Mouse (Mus musculus): ENCODE measurements around the gene Arvcf. TPM values are rescaled to one million over a fixed set of nuclear protein-coding genes. Genes with fewer than 3 reads are reported as not detected.

The Arvcf gene
- polyA plus RNA-seq, 1 experiment from 2014 or later, result 13.8 TPM

- Histone ChIP-seq H3K4me3 (ENCODE audit: low read depth, low read length) (no peak overlapping the region), H3K4me2 (no peak overlapping the region), H3K36me3 (ENCODE audit: control insufficient read depth, insufficient read depth, low read length) (peaks cover 31% of the 10 kb centered on the region), H3K9ac (ENCODE audit: low read depth, low read length) (no peak overlapping the region), H3K9me3 (ENCODE audit: control insufficient read depth, low read length) (no peaks in the 10 kb centered on the region), H3K4me1 (replicated peaks; ENCODE audit: control insufficient read depth, insufficient read depth, low read length) (peaks cover 11% of the 10 kb centered on the region), H3K27ac (ENCODE audit: low read depth, low read length) (no peak overlapping the region), H3K27me3 (replicated peaks; ENCODE audit: control insufficient read depth, insufficient read depth, low read length) (no peaks in the 10 kb centered on the region)
- ATAC-seq (replicated peaks; ENCODE audit: low FRiP score) (no peak; the same call in 1 of the 2 replicates), DNase-seq (ENCODE audit: low spot score) (no peak)
- 74% methylated on average over 2 of the region's 2 CpGs for whole genome bisulfite sequencing
Observed at GRCm38 (mm10) chr16:18405876-18406275, 57.9 kb downstream of the Arvcf start.

DNA sequence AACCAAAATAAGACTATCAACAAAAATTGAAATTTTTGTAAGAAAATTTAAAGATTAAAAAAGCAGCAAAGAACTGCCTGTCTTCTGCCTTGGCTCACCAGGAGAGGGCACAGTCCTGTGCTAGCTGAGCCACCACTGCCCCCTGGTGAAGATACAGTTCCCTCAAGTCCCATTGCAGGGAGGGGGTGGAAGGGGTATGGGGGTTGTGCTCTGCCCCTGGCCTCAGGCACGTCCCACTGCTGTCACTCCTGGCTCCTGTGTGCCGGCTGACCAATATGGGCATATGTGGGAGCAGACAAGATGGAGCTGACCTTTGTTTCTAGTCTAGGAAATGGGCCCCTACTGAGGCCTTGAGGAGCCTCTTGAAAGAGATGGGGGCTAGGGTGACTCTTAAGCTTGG lies 58.3 kb downstream of the Arvcf start:
- Histone ChIP-seq H3K27ac (ENCODE audit: low read depth, low read length) (no peak overlapping the region), H3K9ac (ENCODE audit: low read depth, low read length) (no peak overlapping the region), H3K4me3 (ENCODE audit: low read depth, low read length) (no peak overlapping the region), H3K36me3 (ENCODE audit: control insufficient read depth, insufficient read depth, low read length) (peaks cover 35% of the 10 kb centered on the region), H3K9me3 (ENCODE audit: control insufficient read depth, low read length) (no peaks in the 10 kb centered on the region), H3K27me3 (replicated peaks; ENCODE audit: control insufficient read depth, insufficient read depth, low read length) (no peaks in the 10 kb centered on the region), H3K4me2 (no peak overlapping the region), H3K4me1 (replicated peaks; ENCODE audit: control insufficient read depth, insufficient read depth, low read length) (peaks cover 11% of the 10 kb centered on the region)
- WGBS, result 12% methylated on average over 2 of the region's 2 CpGs
- ATAC-seq (replicated peaks; ENCODE audit: low FRiP score), result peak; percentile 79
- DNase-seq (ENCODE audit: low spot score), result no peak

GRCm38 (mm10) chr16:18407912-18408311 lies 59.9 kb downstream of the Arvcf start:
- Histone ChIP-seq H3K4me2 (no peak overlapping the region), H3K9ac (ENCODE audit: low read depth, low read length) (no peak overlapping the region), H3K36me3 (ENCODE audit: control insufficient read depth, insufficient read depth, low read length) (peaks cover 39% of the 10 kb centered on the region), H3K9me3 (ENCODE audit: control insufficient read depth, low read length) (no peaks in the 10 kb centered on the region), H3K27me3 (replicated peaks; ENCODE audit: control insufficient read depth, insufficient read depth, low read length) (no peaks in the 10 kb centered on the region), H3K4me1 (replicated peaks; ENCODE audit: control insufficient read depth, insufficient read depth, low read length) (peaks cover 11% of the 10 kb centered on the region), H3K27ac (ENCODE audit: low read depth, low read length) (no peak overlapping the region), H3K4me3 (ENCODE audit: low read depth, low read length) (no peak overlapping the region)
- no peak for DNase-seq (ENCODE audit: low spot score)
- WGBS, result 85% methylated on average over 7 of the region's 7 CpGs
- ATAC-seq (replicated peaks; ENCODE audit: low FRiP score), result no peak

DNA sequence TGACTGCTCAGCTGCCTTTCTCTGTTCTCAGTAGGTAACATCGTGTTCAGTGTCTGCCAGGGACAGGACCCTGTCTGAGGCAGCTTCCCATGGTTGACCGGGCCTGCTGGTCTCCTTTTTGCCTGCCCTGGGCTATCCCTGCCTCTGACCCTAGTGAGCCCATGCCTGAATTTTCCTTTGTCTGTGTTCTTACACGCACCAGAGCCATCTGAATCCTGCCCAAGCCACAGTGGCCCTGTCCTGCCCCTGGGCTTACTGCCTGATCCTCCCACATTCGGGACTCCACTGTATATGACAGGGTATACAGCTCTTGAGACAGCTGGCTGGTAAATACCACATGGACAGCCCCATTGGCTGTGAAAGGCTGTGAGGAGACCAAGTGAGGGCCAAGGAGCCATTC lies 61.8 kb downstream of the Arvcf start:
- Histone ChIP-seq H3K4me3 (ENCODE audit: low read depth, low read length) (no peak overlapping the region), H3K9ac (ENCODE audit: low read depth, low read length) (no peak overlapping the region), H3K4me2 (no peak overlapping the region), H3K27ac (ENCODE audit: low read depth, low read length) (no peak overlapping the region), H3K9me3 (ENCODE audit: control insufficient read depth, low read length) (no peaks in the 10 kb centered on the region), H3K4me1 (replicated peaks; ENCODE audit: control insufficient read depth, insufficient read depth, low read length) (peaks cover 11% of the 10 kb centered on the region), H3K27me3 (replicated peaks; ENCODE audit: control insufficient read depth, insufficient read depth, low read length) (no peaks in the 10 kb centered on the region), H3K36me3 (ENCODE audit: control insufficient read depth, insufficient read depth, low read length) (peaks cover 45% of the 10 kb centered on the region)
- no peak for ATAC-seq (replicated peaks; ENCODE audit: low FRiP score)
- DNase-seq (ENCODE audit: low spot score), result no peak
- 84% methylated on average over 4 of the region's 4 CpGs for WGBS

DNA sequence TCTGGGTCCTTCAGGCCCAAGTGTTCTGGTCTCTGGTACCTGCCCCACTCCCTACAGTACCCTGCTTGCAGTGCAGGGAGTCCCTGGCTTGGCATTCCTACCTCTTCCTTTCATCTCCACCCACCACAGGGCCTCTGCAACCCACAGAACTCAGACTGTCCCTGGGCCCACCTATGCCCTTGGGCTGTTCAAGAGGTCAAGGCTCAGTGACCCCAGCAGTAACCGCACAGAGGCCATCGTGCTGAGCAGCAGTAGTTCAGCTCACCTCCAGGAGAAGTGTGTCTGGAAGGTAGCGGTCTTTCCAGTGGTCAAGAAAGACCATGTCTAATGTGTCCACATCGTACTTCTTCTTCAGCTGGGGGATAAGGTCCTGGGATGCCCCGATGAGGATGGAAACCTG lies 62.4 kb downstream of the Arvcf start:
- no peaks in the 10 kb centered on the region for H3K27me3 ChIP-seq (replicated peaks; ENCODE audit: control insufficient read depth, insufficient read depth, low read length)
- H3K9ac ChIP-seq (ENCODE audit: low read depth, low read length), result no peak overlapping the region
- DNase-seq (ENCODE audit: low spot score), result no peak
- H3K4me2 ChIP-seq, result no peak overlapping the region
- WGBS, result 91% methylated on average over 5 of the region's 5 CpGs
- peaks cover 45% of the 10 kb centered on the region for H3K36me3 ChIP-seq (ENCODE audit: control insufficient read depth, insufficient read depth, low read length)
- no peak overlapping the region for H3K27ac ChIP-seq (ENCODE audit: low read depth, low read length)
- no peak for ATAC-seq (replicated peaks; ENCODE audit: low FRiP score)
- no peaks in the 10 kb centered on the region for H3K9me3 ChIP-seq (ENCODE audit: control insufficient read depth, low read length)
- peaks cover 9% of the 10 kb centered on the region for H3K4me1 ChIP-seq (replicated peaks; ENCODE audit: control insufficient read depth, insufficient read depth, low read length)
- no peak overlapping the region for H3K4me3 ChIP-seq (ENCODE audit: low read depth, low read length)

DNA sequence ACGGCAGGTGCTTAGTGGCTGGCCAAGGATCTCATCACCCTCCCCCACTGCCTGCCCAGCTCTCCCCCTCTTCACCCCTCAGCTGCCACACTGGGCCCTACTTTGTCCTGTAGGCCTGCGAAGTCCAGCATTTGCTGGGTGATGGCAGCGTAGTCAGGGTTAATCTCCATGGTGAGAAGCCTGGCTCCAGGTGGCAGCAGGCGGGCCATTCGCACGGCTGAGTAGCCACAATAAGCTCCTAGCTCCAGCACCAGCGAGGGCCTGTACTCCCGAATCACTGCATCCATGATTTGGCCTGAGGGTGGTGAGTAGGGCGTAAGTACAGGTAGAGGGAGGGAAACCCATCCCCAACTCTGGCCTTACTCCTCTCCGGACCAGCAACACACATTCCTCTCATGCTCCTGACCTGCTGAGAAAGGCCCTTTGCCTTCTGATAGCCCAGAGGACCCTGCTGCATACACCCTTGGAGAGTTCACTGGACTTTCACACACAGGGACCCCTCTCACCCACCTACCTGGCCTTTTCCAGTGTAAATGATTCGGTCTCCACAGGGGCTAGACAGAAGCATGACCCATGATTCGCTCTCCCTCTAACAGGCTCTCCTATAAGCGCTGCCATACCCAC lies 63.2 kb downstream of the Arvcf start:
- DNase-seq (ENCODE audit: low spot score) (no peak), ATAC-seq (replicated peaks; ENCODE audit: low FRiP score) (no peak)
- H3K4me1 ChIP-seq (replicated peaks; ENCODE audit: control insufficient read depth, insufficient read depth, low read length), result peaks cover 3% of the 10 kb centered on the region
- peaks cover 47% of the 10 kb centered on the region for H3K36me3 ChIP-seq (ENCODE audit: control insufficient read depth, insufficient read depth, low read length)
- no peak overlapping the region for H3K9ac ChIP-seq (ENCODE audit: low read depth, low read length)
- H3K4me3 ChIP-seq (ENCODE audit: low read depth, low read length), result no peak overlapping the region
- H3K4me2 ChIP-seq, result no peak overlapping the region
- H3K9me3 ChIP-seq (ENCODE audit: control insufficient read depth, low read length), result no peaks in the 10 kb centered on the region
- H3K27me3 ChIP-seq (replicated peaks; ENCODE audit: control insufficient read depth, insufficient read depth, low read length), result no peaks in the 10 kb centered on the region
- 87% methylated on average over 13 of the region's 13 CpGs for WGBS
- H3K27ac ChIP-seq (ENCODE audit: low read depth, low read length), result 0 out of 2 replicates have a peak overlapping the region, but pooled peaks have one; percentile 16

- H3K27ac ChIP-seq (ENCODE audit: low read depth, low read length), result 0 out of 2 replicates have a peak overlapping the region, but pooled peaks have one; percentile 16
- no peaks in the 10 kb centered on the region for H3K27me3 ChIP-seq (replicated peaks; ENCODE audit: control insufficient read depth, insufficient read depth, low read length)
- peaks cover 3% of the 10 kb centered on the region for H3K4me1 ChIP-seq (replicated peaks; ENCODE audit: control insufficient read depth, insufficient read depth, low read length)
- H3K9ac ChIP-seq (ENCODE audit: low read depth, low read length), result no peak overlapping the region
- no peak overlapping the region for H3K4me3 ChIP-seq (ENCODE audit: low read depth, low read length)
- DNase-seq (ENCODE audit: low spot score) (no peak), ATAC-seq (replicated peaks; ENCODE audit: low FRiP score) (no peak)
- 81% methylated on average over 12 of the region's 12 CpGs for WGBS
- peaks cover 46% of the 10 kb centered on the region for H3K36me3 ChIP-seq (ENCODE audit: control insufficient read depth, insufficient read depth, low read length)
- H3K4me2 ChIP-seq, result no peak overlapping the region
- H3K9me3 ChIP-seq (ENCODE audit: control insufficient read depth, low read length), result no peaks in the 10 kb centered on the region
Observed at GRCm38 (mm10) chr16:18411802-18412476, 64.0 kb downstream of the Arvcf start.

- no peak for DNase-seq (ENCODE audit: low spot score)
- Histone ChIP-seq H3K9ac (ENCODE audit: low read depth, low read length) (no peak overlapping the region), H3K36me3 (ENCODE audit: control insufficient read depth, insufficient read depth, low read length) (peaks cover 43% of the 10 kb centered on the region), H3K27ac (ENCODE audit: low read depth, low read length) (no peak overlapping the region), H3K4me2 (no peak overlapping the region), H3K4me3 (ENCODE audit: low read depth, low read length) (no peak overlapping the region), H3K9me3 (ENCODE audit: control insufficient read depth, low read length) (no peaks in the 10 kb centered on the region), H3K27me3 (replicated peaks; ENCODE audit: control insufficient read depth, insufficient read depth, low read length) (no peaks in the 10 kb centered on the region), H3K4me1 (replicated peaks; ENCODE audit: control insufficient read depth, insufficient read depth, low read length) (peaks cover 5% of the 10 kb centered on the region)
- ATAC-seq (replicated peaks; ENCODE audit: low FRiP score), result no peak
- 80% methylated on average over 7 of the region's 7 CpGs for WGBS
Observed at GRCm38 (mm10) chr16:18413032-18413816, 65.2 kb downstream of the Arvcf start.

All from liver, embryonic 11.5 days (tissue).